Mouse (Mus musculus) fibroblast of lung, adult 2 months (primary cell): ENCODE results near the gene Gpx6.

Experiments used
- DNase-seq: peaks from one replicate; pipeline ENCODE4 v3.0.0-alpha.2; 2011; ENCODE audit warnings: low read depth

Gpx6 gene

GRCm38 (mm10) chr13:21323405-21323804 lies 11.5 kb downstream of the Gpx6 start:
- DNase-seq: no peak

GRCm38 (mm10) chr13:21326191-21326590 lies 14.3 kb downstream of the Gpx6 start:
- DNase-seq: peak; percentile 9

GRCm38 (mm10) chr13:21326657-21327211 lies 14.8 kb downstream of the Gpx6 start:
- DNase-seq: peak; percentile 45

DNA sequence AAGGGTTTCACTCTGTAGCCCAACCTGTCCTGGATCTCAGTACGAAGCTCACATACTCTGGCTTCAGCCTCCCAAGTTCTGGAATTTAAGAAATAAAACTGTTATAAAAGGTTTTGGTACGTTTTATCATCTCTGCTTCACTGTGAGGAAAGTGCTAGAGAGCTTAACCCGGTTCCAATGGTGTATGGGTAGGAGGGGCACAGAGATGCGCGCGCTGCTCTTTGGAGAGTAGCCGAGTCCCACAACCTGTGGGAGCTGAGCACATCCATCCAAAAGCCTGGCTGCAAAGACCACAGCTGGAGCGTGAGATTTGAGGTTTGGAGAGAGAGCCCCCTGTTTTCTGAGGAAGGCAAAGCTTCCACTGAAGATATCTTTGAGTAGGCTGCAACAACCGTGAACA lies 15.5 kb downstream of the Gpx6 start:
- no peak for DNase-seq

DNA sequence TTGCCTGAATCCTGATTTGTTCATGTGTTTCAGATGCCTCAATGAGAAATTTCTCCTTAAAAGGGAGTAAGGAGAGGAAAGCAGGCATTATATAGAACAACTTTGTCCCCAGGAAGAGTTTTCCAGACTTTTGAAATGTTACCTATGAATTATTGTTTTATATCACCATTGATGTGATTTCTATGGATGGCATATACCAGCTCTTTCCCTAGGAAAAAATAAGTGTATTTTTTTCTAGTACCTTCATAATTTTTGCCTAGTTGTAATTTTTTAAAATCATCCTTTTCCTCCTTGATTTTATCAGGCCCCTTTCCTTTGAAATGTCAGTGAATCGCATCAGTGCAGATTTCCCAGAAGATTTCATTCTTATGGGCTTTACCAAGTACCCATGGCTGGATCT lies 34.7 kb downstream of the Gpx6 start, which contains the start of gene Olfr1367:
Gene Olfr1367, plus strand, starts transcription at position 301 of the 400 bp plus-strand sequence.
- DNase-seq: no peak

GRCm38 (mm10) chr13:21350593-21350992 lies 38.7 kb downstream of the Gpx6 start:
- no peak for DNase-seq

GRCm38 (mm10) chr13:21362621-21363248 lies 50.8 kb downstream of the Gpx6 start, which contains the start of gene Zscan12:
TSS of gene Zscan12 (plus strand) at chr13:21362820.
- peak; percentile 77 for DNase-seq

- DNase-seq: no peak
Observed at GRCm38 (mm10) chr13:21363719-21364118, 51.8 kb downstream of the Gpx6 start.

DNA sequence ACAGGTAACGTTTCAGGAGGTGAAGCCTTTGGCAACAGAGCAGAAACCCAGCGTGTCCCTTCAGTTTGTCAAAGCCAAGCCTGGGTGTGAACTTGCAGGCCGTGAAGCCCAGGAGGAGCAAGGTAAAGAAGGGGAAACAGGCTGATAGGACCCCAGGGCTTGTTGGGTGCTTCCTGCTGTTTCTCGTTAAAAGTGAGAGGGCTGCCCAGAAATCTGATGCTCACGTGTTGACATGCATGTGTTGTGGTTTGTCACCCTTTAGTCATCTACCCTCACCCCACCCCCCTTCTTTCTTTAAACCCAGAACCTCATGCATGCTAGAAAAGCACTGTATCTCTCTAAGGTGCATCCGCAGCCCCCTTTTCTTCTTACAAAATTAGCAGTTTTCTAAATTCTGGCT lies 54.7 kb downstream of the Gpx6 start:
- no peak for DNase-seq
